Mouse (Mus musculus) brain, embryonic 14.5 days (tissue): ENCODE measurements around the gene Bcl2l1.

Experiments
- CTCF ChIP-seq: fragments of 200-500 bp; IDR thresholded peaks from 2 replicates; pipeline ENCODE4 v1.5.1; 2012; ENCODE audit warnings: inconsistent platforms, mild to moderate bottlenecking, moderate library complexity, borderline replicate concordance; ENCODE audit not compliant: insufficient read depth, insufficient read length; ENCODE audit errors: extremely low read depth
- POLR2A ChIP-seq: fragments of 200-500 bp; IDR thresholded peaks from 2 replicates; pipeline ENCODE4 v1.6.1; 2012; ENCODE audit warnings: mild to moderate bottlenecking, inconsistent platforms, borderline replicate concordance; ENCODE audit not compliant: poor library complexity, insufficient read depth, insufficient read length, severe bottlenecking; ENCODE audit errors: extremely low read depth

- TF ChIP-seq CTCF: no peak
- no peak for TF ChIP-seq POLR2A
Observed at GRCm38 (mm10) chr2:152756474-152757393, 74.8 kb downstream of the Bcl2l1 start.
